Mouse (Mus musculus) embryonic fibroblast, embryonic 13.5 days (primary cell): ENCODE measurements around the gene Zfp217.

Source experiments
- CTCF ChIP-seq: IDR thresholded peaks from 2 replicates; pipeline ENCODE4 v1.5.1; 2011; ENCODE audit warnings: mild to moderate bottlenecking, control low read depth, low read length, moderate library complexity, borderline replicate concordance; ENCODE audit not compliant: insufficient read depth
- POLR2A ChIP-seq: IDR thresholded peaks from 2 replicates; pipeline ENCODE4 v1.6.1; 2011; ENCODE audit warnings: low read depth, mild to moderate bottlenecking, control low read depth, low read length, moderate library complexity

DNA sequence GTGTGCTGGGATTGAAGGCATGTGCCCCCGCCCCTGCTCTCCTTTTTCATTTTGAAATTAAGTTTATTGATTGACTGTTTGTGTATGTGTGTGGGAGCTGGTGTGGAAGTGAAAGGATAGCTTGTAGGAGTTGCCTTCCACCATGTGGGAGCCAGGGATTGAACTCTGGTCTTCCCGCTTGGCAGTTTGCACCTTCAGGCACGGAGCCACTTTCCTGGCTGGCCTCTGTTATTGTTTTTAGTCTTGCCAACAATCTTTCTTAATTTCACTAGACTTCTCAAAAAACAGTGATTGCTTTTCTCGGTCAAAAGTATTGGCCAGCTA lies 35.9 kb upstream of the Zfp217 start:
- no peak for TF ChIP-seq POLR2A
- TF ChIP-seq CTCF: no peak
